Mouse (Mus musculus): ENCODE data around the gene Yipf1.

The Yipf1 gene

GRCm38 (mm10) chr4:107313690-107314478 lies at the start of gene Yipf1:
Gene Yipf1, plus strand, starts transcription at chr4:107314363.
- DNase-seq, result peak; percentile 92 to 95

GRCm38 (mm10) chr4:107273683-107274082 lies 40.5 kb upstream of the Yipf1 start:
- no peak for DNase-seq

- peak; percentile 41 to 68 for DNase-seq
Measured at GRCm38 (mm10) chr4:107274511-107274910, 39.7 kb upstream of the Yipf1 start.

GRCm38 (mm10) chr4:107278188-107278707 lies 35.9 kb upstream of the Yipf1 start:
- DNase-seq, result no peak

GRCm38 (mm10) chr4:107280843-107281475 lies 33.2 kb upstream of the Yipf1 start:
- no peak for DNase-seq

GRCm38 (mm10) chr4:107285446-107286200 lies 28.5 kb upstream of the Yipf1 start:
- no peak for DNase-seq

GRCm38 (mm10) chr4:107286386-107286785 lies 27.8 kb upstream of the Yipf1 start:
- no peak for DNase-seq

GRCm38 (mm10) chr4:107287517-107287916 lies 26.6 kb upstream of the Yipf1 start:
- no peak for DNase-seq

- no peak for DNase-seq
Measured at GRCm38 (mm10) chr4:107291611-107292272, 22.4 kb upstream of the Yipf1 start.

GRCm38 (mm10) chr4:107292273-107292662 lies 21.9 kb upstream of the Yipf1 start:
- no peak for DNase-seq

- peak; percentile 45 to 68 for DNase-seq
Measured at GRCm38 (mm10) chr4:107298071-107298606, 16.0 kb upstream of the Yipf1 start.

GRCm38 (mm10) chr4:107299779-107300340 lies 14.3 kb upstream of the Yipf1 start:
- peak; percentile 69 to 87 for DNase-seq

GRCm38 (mm10) chr4:107300371-107300770 lies 13.8 kb upstream of the Yipf1 start:
- DNase-seq, result no peak

GRCm38 (mm10) chr4:107300902-107301555 lies 13.1 kb upstream of the Yipf1 start:
- DNase-seq, result no peak

GRCm38 (mm10) chr4:107302221-107302620 lies 11.9 kb upstream of the Yipf1 start:
- DNase-seq, result no peak

GRCm38 (mm10) chr4:107302832-107303231 lies 11.3 kb upstream of the Yipf1 start:
- peak; percentile 71 for DNase-seq

GRCm38 (mm10) chr4:107303531-107303930 lies 10.6 kb upstream of the Yipf1 start:
- DNase-seq, result peak in 1 of 2 experiments; percentile 40

GRCm38 (mm10) chr4:107306966-107307365 lies 7.2 kb upstream of the Yipf1 start, which contains the start of gene Dio1:
Gene Dio1, minus strand, starts transcription at chr4:107307169.
- DNase-seq, result peak; percentile 79 to 84

- no peak for DNase-seq
Measured at GRCm38 (mm10) chr4:107314479-107314805, 279 bp downstream of the Yipf1 start.

- DNase-seq, result no peak
Measured at GRCm38 (mm10) chr4:107318646-107319045, 4.5 kb downstream of the Yipf1 start.

- no peak for DNase-seq
Measured at GRCm38 (mm10) chr4:107321041-107321440, 6.9 kb downstream of the Yipf1 start.

GRCm38 (mm10) chr4:107323113-107323512 lies 8.9 kb downstream of the Yipf1 start:
- no peak for DNase-seq
